26 mouse cellular contexts compared by ENCODE assay signal in genomic region chr19:6989251-6989650, GRCm38 (mm10). TPM values are rescaled to one million over a fixed set of nuclear protein-coding genes. Genes with fewer than 3 reads are reported as not detected.
A peak's percentile ranks its signal among the peaks of the same experiment; 100 is the strongest.
DNase-seq lines count a peak whose midpoint lies in the region; ATAC-seq and TF ChIP-seq lines count a peak whose summit lies in the region.
"Had no signal": no experiment of that assay in that cellular context is flagged by ENCODE, and none has a peak within 500 bp of the region (broad histone marks: within the 10 kb centered on the region; RNA-seq: fewer than 3 reads in every experiment).

No protein-coding gene starts in this region.

- TF ChIP-seq CTCF in stomach, postnatal 0 days (IDR thresholded peaks at IDR 0.05; ENCODE audit: low read depth): no peak

- H3K36me3 ChIP-seq in heart, embryonic 12.5 days: peaks cover 17% of the 10 kb centered on the region
- peaks cover 11% of the 10 kb centered on the region for H3K36me3 ChIP-seq in stomach, embryonic 16.5 days (ENCODE audit: control insufficient read depth, insufficient read depth, low read length)
- H3K36me3 ChIP-seq in stomach, postnatal 0 days (ENCODE audit: control insufficient read depth, insufficient read depth, low read length): no peaks in the 10 kb centered on the region
- H3K36me3 ChIP-seq: midbrain, embryonic 15.5 days had no signal

- H3K27ac ChIP-seq in heart, embryonic 12.5 days (ENCODE audit: poor library complexity, severe bottlenecking): no peak overlapping the region
- no peak overlapping the region for H3K27ac ChIP-seq in stomach, embryonic 16.5 days (ENCODE audit: low read length)
- no peak overlapping the region for H3K27ac ChIP-seq in stomach, postnatal 0 days (replicated peaks)
- H3K27ac ChIP-seq: forebrain, embryonic 15.5 days; hindbrain, embryonic 13.5 days; kidney, postnatal 0 days; liver, embryonic 14.5 days; midbrain, embryonic 10.5 days; midbrain, embryonic 15.5 days had no signal

- peak; percentile 18 for DNase-seq in adrenal gland, adult 8-10 months
- no peak for DNase-seq in adrenal gland, postnatal 4 days (ENCODE audit: low spot score in 2 of 2)
- DNase-seq in heart, adult 11 months: no peak
- DNase-seq in stomach, postnatal 0 days (ENCODE audit: low spot score): no peak
- peak; percentile 79 for DNase-seq in adipocyte (ENCODE audit: low spot score)
- DNase-seq in left cerebral cortex, postnatal 25 days (ENCODE audit: low spot score in 2 of 2): no peak
- DNase-seq: cerebellum, postnatal 10 days; gastrocnemius, postnatal 25 days; heart, adult 18-20 months; heart, postnatal 4 days; kidney, adult 11 months; layer of hippocampus, postnatal 36 days; liver; lung, adult 2 months; lung, postnatal 14 days; right cerebral cortex, adult 18-20 months; spleen, adult 18-20 months had no signal

- H3K9ac ChIP-seq in heart, embryonic 12.5 days: 0 out of 2 replicates have a peak overlapping the region, but pooled peaks have one; percentile 0
- H3K9ac ChIP-seq in stomach, embryonic 16.5 days (ENCODE audit: low read length): peak overlapping the region; percentile 1; the same call in 1 of the 2 replicates
- no peak overlapping the region for H3K9ac ChIP-seq in stomach, postnatal 0 days (ENCODE audit: low read length)
- H3K9ac ChIP-seq: forebrain, embryonic 15.5 days; hindbrain, embryonic 13.5 days; liver, embryonic 14.5 days; midbrain, embryonic 15.5 days had no signal

- 87% methylated on average over 8 of the region's 8 CpGs for WGBS in heart, embryonic 12.5 days
- 83% methylated on average over 8 of the region's 8 CpGs for WGBS in stomach, embryonic 16.5 days
- WGBS in stomach, postnatal 0 days: 74% methylated on average over 8 of the region's 8 CpGs

- no peak overlapping the region for H3K4me2 ChIP-seq in heart, embryonic 12.5 days
- no peak overlapping the region for H3K4me2 ChIP-seq in stomach, embryonic 16.5 days (ENCODE audit: low read depth, low read length)
- H3K4me2 ChIP-seq in stomach, postnatal 0 days (replicated peaks; ENCODE audit: low read depth): no peak overlapping the region
- H3K4me2 ChIP-seq: forebrain, embryonic 15.5 days; heart, embryonic 11.5 days; hindbrain, embryonic 13.5 days; midbrain, embryonic 15.5 days had no signal

- ATAC-seq in heart, embryonic 12.5 days (ENCODE audit: insufficient number of reproducible peaks, low FRiP score): no peak
- ATAC-seq in stomach, embryonic 16.5 days (ENCODE audit: insufficient read depth, low FRiP score): no peak
- ATAC-seq in stomach, postnatal 0 days (ENCODE audit: low FRiP score, low TSS enrichment): no peak
- ATAC-seq: forebrain, embryonic 15.5 days; midbrain, embryonic 15.5 days had no signal

- no peak overlapping the region for H3K4me3 ChIP-seq in heart, embryonic 12.5 days
- no peak overlapping the region for H3K4me3 ChIP-seq in stomach, embryonic 16.5 days (replicated peaks; ENCODE audit: low read length)
- H3K4me3 ChIP-seq in stomach, postnatal 0 days (ENCODE audit: low read depth, low read length): no peak overlapping the region
- H3K4me3 ChIP-seq: forebrain, embryonic 15.5 days; hindbrain, embryonic 13.5 days; midbrain, embryonic 10.5 days; midbrain, embryonic 15.5 days had no signal

- peaks cover 42% of the 10 kb centered on the region for H3K4me1 ChIP-seq in heart, embryonic 12.5 days (replicated peaks)
- H3K4me1 ChIP-seq in stomach, embryonic 16.5 days (ENCODE audit: control insufficient read depth, insufficient read depth, low read length): peaks cover 29% of the 10 kb centered on the region
- H3K4me1 ChIP-seq in stomach, postnatal 0 days (replicated peaks; ENCODE audit: control insufficient read depth, insufficient read depth): peaks cover 7% of the 10 kb centered on the region

- TF ChIP-seq EP300 in stomach, postnatal 0 days (optimal IDR thresholded peaks at IDR 0.05): no peak

- intact Hi-C loops in left cerebral cortex, postnatal 25 days (cut with DNase I): no loop called here

- no peaks in the 10 kb centered on the region for H3K9me3 ChIP-seq in heart, embryonic 12.5 days (replicated peaks)
- no peaks in the 10 kb centered on the region for H3K9me3 ChIP-seq in stomach, embryonic 16.5 days (replicated peaks; ENCODE audit: control insufficient read depth, low read length)
- no peaks in the 10 kb centered on the region for H3K9me3 ChIP-seq in stomach, postnatal 0 days (ENCODE audit: control insufficient read depth, low read length)
- H3K9me3 ChIP-seq: forebrain, embryonic 15.5 days; hindbrain, embryonic 13.5 days; midbrain, embryonic 10.5 days; midbrain, embryonic 15.5 days had no signal

- no peaks in the 10 kb centered on the region for H3K27me3 ChIP-seq in heart, embryonic 12.5 days (replicated peaks)
- H3K27me3 ChIP-seq in stomach, embryonic 16.5 days (ENCODE audit: control insufficient read depth, insufficient read depth, low read length): no peaks in the 10 kb centered on the region
- no peaks in the 10 kb centered on the region for H3K27me3 ChIP-seq in stomach, postnatal 0 days (ENCODE audit: control insufficient read depth, insufficient read depth, low read length)
- H3K27me3 ChIP-seq: forebrain, embryonic 15.5 days; hindbrain, embryonic 13.5 days; midbrain, embryonic 15.5 days had no signal

RNA-seq across cellular contexts. Expression of gene Vegfb, which starts 1.8 kb away (rescaled TPM):
- total RNA-seq in adrenal gland, adult 8-10 months (2022): 100 to 1,000 TPM in 1 of 4 experiments, 10 to 100 TPM in 3; 86.5 to 119 (median 95.7) TPM
- 10 to 100 TPM; 88.6 to 89.2 TPM for total RNA-seq in adrenal gland, postnatal 4 days (2021)
- 126 and 136 TPM in 2 replicates for polyA plus RNA-seq in heart, embryonic 12.5 days (2016; fragmentation: Nextera tagmentation; extraction: Ambion mirVana)
- 19.0 and 19.7 TPM in 2 replicates for polyA plus RNA-seq in stomach, embryonic 16.5 days (2015; fragmentation: Nextera tagmentation; extraction: Ambion mirVana)
- polyA plus RNA-seq in stomach, postnatal 0 days (2015; fragmentation: Nextera tagmentation; extraction: Ambion mirVana): 26.2 and 28.0 TPM in 2 replicates
- 10 to 100 TPM; 79.9 to 80.2 TPM for total RNA-seq in left cerebral cortex, postnatal 25 days (2021)

RNA-seq across cellular contexts. Expression of gene Dnajc4, which starts 3.1 kb away (rescaled TPM):
- 10 to 100 TPM; 38.4 to 55.9 (median 43.3) TPM for total RNA-seq in adrenal gland, adult 8-10 months (2022)
- 10 to 100 TPM; 35.3 to 37.6 TPM for total RNA-seq in adrenal gland, postnatal 4 days (2021)
- 32.7 and 33.9 TPM in 2 replicates for polyA plus RNA-seq in heart, embryonic 12.5 days (2016; fragmentation: Nextera tagmentation; extraction: Ambion mirVana)
- polyA plus RNA-seq in stomach, embryonic 16.5 days (2015; fragmentation: Nextera tagmentation; extraction: Ambion mirVana): 28.8 TPM in 2 replicates
- 33.0 and 37.2 TPM in 2 replicates for polyA plus RNA-seq in stomach, postnatal 0 days (2015; fragmentation: Nextera tagmentation; extraction: Ambion mirVana)
- 10 to 100 TPM; 20.1 to 21.0 TPM for total RNA-seq in left cerebral cortex, postnatal 25 days (2021)

RNA-seq across cellular contexts. Expression of gene Nudt22, which starts 6.7 kb away (rescaled TPM):
- total RNA-seq in adrenal gland, adult 8-10 months (2022): 10 to 100 TPM; 36.6 to 56.0 (median 48.7) TPM
- 10 to 100 TPM; 47.8 TPM for total RNA-seq in adrenal gland, postnatal 4 days (2021)
- 22.4 and 23.6 TPM in 2 replicates for polyA plus RNA-seq in heart, embryonic 12.5 days (2016; fragmentation: Nextera tagmentation; extraction: Ambion mirVana)
- polyA plus RNA-seq in stomach, embryonic 16.5 days (2015; fragmentation: Nextera tagmentation; extraction: Ambion mirVana): 22.9 and 26.6 TPM in 2 replicates
- 21.1 and 21.2 TPM in 2 replicates for polyA plus RNA-seq in stomach, postnatal 0 days (2015; fragmentation: Nextera tagmentation; extraction: Ambion mirVana)
- 10 to 100 TPM; 12.5 to 14.3 TPM for total RNA-seq in left cerebral cortex, postnatal 25 days (2021)

RNA-seq across cellular contexts. Expression of gene Trpt1, which starts 6.7 kb away (rescaled TPM):
- total RNA-seq in adrenal gland, adult 8-10 months (2022): 10 to 100 TPM; 11.0 to 18.6 (median 15.0) TPM
- total RNA-seq in adrenal gland, postnatal 4 days (2021): 10 to 100 TPM; 15.3 to 16.6 TPM
- 13.3 and 14.3 TPM in 2 replicates for polyA plus RNA-seq in heart, embryonic 12.5 days (2016; fragmentation: Nextera tagmentation; extraction: Ambion mirVana)
- polyA plus RNA-seq in stomach, embryonic 16.5 days (2015; fragmentation: Nextera tagmentation; extraction: Ambion mirVana): 10.7 and 12.0 TPM in 2 replicates
- polyA plus RNA-seq in stomach, postnatal 0 days (2015; fragmentation: Nextera tagmentation; extraction: Ambion mirVana): 10.0 and 10.1 TPM in 2 replicates
- total RNA-seq in left cerebral cortex, postnatal 25 days (2021): 10 to 100 TPM; 18.0 to 22.9 TPM

RNA-seq across cellular contexts. Expression of gene Fkbp2, which starts 8.9 kb away (rescaled TPM):
- total RNA-seq in adrenal gland, adult 8-10 months (2022): 100 to 1,000 TPM in 2 of 4 experiments, 10 to 100 TPM in 2; 62.4 to 165 (median 91.8) TPM
- total RNA-seq in adrenal gland, postnatal 4 days (2021): 10 to 100 TPM; 61.6 to 66.4 TPM
- 73.3 and 81.9 TPM in 2 replicates for polyA plus RNA-seq in heart, embryonic 12.5 days (2016; fragmentation: Nextera tagmentation; extraction: Ambion mirVana)
- 153 and 158 TPM in 2 replicates for polyA plus RNA-seq in stomach, embryonic 16.5 days (2015; fragmentation: Nextera tagmentation; extraction: Ambion mirVana)
- polyA plus RNA-seq in stomach, postnatal 0 days (2015; fragmentation: Nextera tagmentation; extraction: Ambion mirVana): 130 and 134 TPM in 2 replicates
- total RNA-seq in left cerebral cortex, postnatal 25 days (2021): 100 to 1,000 TPM in 1 of 2 experiments, 10 to 100 TPM in 1; 98.0 to 104 TPM

Comparison
In these comparisons a context has a peak if more than half of its experiments do, and no peak if none do; other contexts are left out.
1. DNase-seq: peak in adrenal gland, adult 8-10 months (single experiment) and adipocyte (single experiment); none in adrenal gland, postnatal 4 days (0 of 2), heart, adult 11 months (single experiment), stomach, postnatal 0 days (single experiment) and left cerebral cortex, postnatal 25 days (0 of 2).